Mouse (Mus musculus) CH12.LX (cell line): ENCODE measurements around the gene Slc39a7. TPM values are rescaled to one million over a fixed set of nuclear protein-coding genes. Genes with fewer than 3 reads are reported as not detected.

ENCODE experiments used
- DNase-seq: peaks from one replicate; pipeline ENCODE4 v3.0.0-alpha.2; 2013; ENCODE audit errors: extremely low read depth
- H3K27ac ChIP-seq: 2 replicates; pipeline ENCODE4 v1.5.1; 2012; ENCODE audit warnings: low read depth, mild to moderate bottlenecking, control low read depth, moderate library complexity; ENCODE audit not compliant: insufficient read depth
- H3K27me3 ChIP-seq: replicated peaks from 2 replicates; pipeline ENCODE3; 2012; ENCODE audit warnings: inconsistent platforms
- H3K36me3 ChIP-seq, 2 experiments: replicated peaks in 1 of 2; 2 replicates each; pipeline versions ENCODE3 to v1.6.1; 2012; ENCODE audit warnings: inconsistent platforms in 1 of 2, low read length in 1 of 2, mild to moderate bottlenecking in 1 of 2, mixed read lengths in 1 of 2, moderate library complexity in 1 of 2; ENCODE audit not compliant: control insufficient read depth in 1 of 2, insufficient read depth in 1 of 2
- H3K4me1 ChIP-seq, 2 experiments: 2 replicates each; pipeline ENCODE4 v1.6.1; 2012; ENCODE audit warnings: inconsistent platforms in 1 of 2, moderate library complexity in 1 of 2; ENCODE audit not compliant: insufficient read depth in 2 of 2, control insufficient read depth in 1 of 2
- H3K4me2 ChIP-seq: 2 replicates; pipeline ENCODE4 v1.6.1; 2012; ENCODE audit warnings: low read depth, mild to moderate bottlenecking, control low read depth; ENCODE audit not compliant: poor library complexity, insufficient read depth, severe bottlenecking
- H3K4me3 ChIP-seq, 3 experiments: fragments of 150-350 bp in 1 of 3; sonication (generic) in 1 of 3; replicated peaks in 1 of 3; 2 replicates each; pipeline versions ENCODE3 to v1.5.1; 2011 to 2012; ENCODE audit warnings: low read depth in 2 of 3, low read length in 2 of 3, mild to moderate bottlenecking in 2 of 3, moderate library complexity in 2 of 3, control low read depth in 1 of 3, improper control_type of control experiment in 1 of 3, inconsistent platforms in 1 of 3, mixed read lengths in 1 of 3; ENCODE audit not compliant: poor library complexity in 1 of 3
- H3K79me2 ChIP-seq: replicated peaks from 2 replicates; pipeline ENCODE4 v1.6.1; 2012; ENCODE audit warnings: mild to moderate bottlenecking, moderate library complexity; ENCODE audit not compliant: control insufficient read depth, poor library complexity, insufficient read depth, severe bottlenecking; ENCODE audit errors: extremely low read depth
- H3K9ac ChIP-seq: 2 replicates; pipeline ENCODE4 v1.6.1; 2012; ENCODE audit warnings: low read depth, mild to moderate bottlenecking, control low read depth, moderate library complexity; ENCODE audit not compliant: insufficient read depth
- H3K9me3 ChIP-seq: replicated peaks from 2 replicates; pipeline ENCODE3; 2012; ENCODE audit warnings: low read length, inconsistent platforms, mixed read lengths
- BHLHE40 ChIP-seq: IDR thresholded peaks from 2 replicates; pipeline ENCODE4 v1.6.1; 2011; ENCODE audit warnings: mild to moderate bottlenecking, low read depth, low read length, improper control_type of control experiment
- CHD2 ChIP-seq: IDR thresholded peaks from 2 replicates; pipeline ENCODE4 v1.6.1; 2011; ENCODE audit warnings: low read length, improper control_type of control experiment
- CTCF ChIP-seq, 2 experiments: IDR thresholded peaks in 1 of 2; conservative IDR thresholded peaks in 1 of 2; 2 replicates each; pipeline ENCODE4 v1.5.1; 2011 to 2012; ENCODE audit warnings: low read depth in 2 of 2, low read length in 2 of 2, improper control_type of control experiment in 1 of 2, inconsistent platforms in 1 of 2, mild to moderate bottlenecking in 1 of 2, moderate library complexity in 1 of 2
- EP300 ChIP-seq: IDR thresholded peaks from 2 replicates; pipeline ENCODE4 v1.6.1; 2011; ENCODE audit warnings: low read length, improper control_type of control experiment
- ETS1 ChIP-seq: conservative IDR thresholded peaks from 2 replicates; pipeline ENCODE4 v1.6.1; 2012; ENCODE audit warnings: low read depth, mild to moderate bottlenecking, inconsistent platforms, low read length, improper control_type of control experiment, moderate library complexity
- GABPA ChIP-seq: IDR thresholded peaks from 2 replicates; pipeline ENCODE4 v1.6.1; 2012; ENCODE audit warnings: low read depth, low read length, improper control_type of control experiment, inconsistent platforms; ENCODE audit not compliant: insufficient replicate concordance
- IRF4 ChIP-seq: IDR thresholded peaks from 2 replicates; pipeline ENCODE4 v1.6.1; 2014; ENCODE audit warnings: low read depth, mild to moderate bottlenecking, inconsistent platforms, low read length, improper control_type of control experiment
- JUN ChIP-seq: IDR thresholded peaks from 2 replicates; pipeline ENCODE4 v1.6.1; 2011; ENCODE audit warnings: low read depth, mild to moderate bottlenecking, low read length, improper control_type of control experiment, moderate library complexity; ENCODE audit not compliant: insufficient read depth
- KAT2A ChIP-seq: IDR thresholded peaks from 2 replicates; pipeline ENCODE4 v1.6.1; 2012; ENCODE audit warnings: low read length, improper control_type of control experiment, inconsistent platforms; ENCODE audit not compliant: insufficient replicate concordance
- MAFK ChIP-seq: IDR thresholded peaks from 2 replicates; pipeline ENCODE4 v1.6.1; 2011; ENCODE audit warnings: low read length, improper control_type of control experiment; ENCODE audit not compliant: insufficient replicate concordance
- MAX ChIP-seq: IDR thresholded peaks from 2 replicates; pipeline ENCODE4 v1.6.1; 2011; ENCODE audit warnings: low read length, improper control_type of control experiment
- MXI1 ChIP-seq: IDR thresholded peaks from 2 replicates; pipeline ENCODE4 v1.6.1; 2011; ENCODE audit warnings: mild to moderate bottlenecking, low read depth, low read length, improper control_type of control experiment
- MYC ChIP-seq: IDR thresholded peaks from 2 replicates; pipeline ENCODE4 v1.6.1; 2011; ENCODE audit warnings: low read depth, mild to moderate bottlenecking, improper control_type of control experiment, low read length
- NELFE ChIP-seq: IDR thresholded peaks from 2 replicates; pipeline ENCODE4 v1.6.1; 2011; ENCODE audit warnings: low read depth, low read length, improper control_type of control experiment
- PAX5 ChIP-seq: IDR thresholded peaks from 2 replicates; pipeline ENCODE4 v1.6.1; 2012; ENCODE audit warnings: low read length, inconsistent platforms, mixed read lengths
- POLR2A ChIP-seq: IDR thresholded peaks from 2 replicates; pipeline ENCODE4 v1.6.1; 2011; ENCODE audit warnings: low read depth, mild to moderate bottlenecking, improper control_type of control experiment, low read length
- POLR2AphosphoS2 ChIP-seq: IDR thresholded peaks from 2 replicates; pipeline ENCODE4 v1.6.1; 2011; ENCODE audit warnings: low read depth, low read length, improper control_type of control experiment
- RAD21 ChIP-seq: IDR thresholded peaks from 2 replicates; pipeline ENCODE4 v1.6.1; 2011; ENCODE audit warnings: low read depth, mild to moderate bottlenecking, low read length, improper control_type of control experiment, moderate library complexity
- RCOR1 ChIP-seq: conservative IDR thresholded peaks from 2 replicates; pipeline ENCODE4 v1.6.1; 2012; ENCODE audit warnings: low read depth, mild to moderate bottlenecking, inconsistent platforms, low read length, improper control_type of control experiment
- TBP ChIP-seq: conservative IDR thresholded peaks from 2 replicates; pipeline ENCODE4 v1.6.1; 2011; ENCODE audit warnings: low read depth, low read length, improper control_type of control experiment
- TCF12 ChIP-seq: IDR thresholded peaks from 2 replicates; pipeline ENCODE4 v1.6.1; 2014; ENCODE audit warnings: low read depth, mild to moderate bottlenecking, inconsistent platforms, low read length, improper control_type of control experiment
- UBTF ChIP-seq: IDR thresholded peaks from 2 replicates; pipeline ENCODE4 v1.6.1; 2012; ENCODE audit warnings: low read depth, mild to moderate bottlenecking, inconsistent platforms, low read length, improper control_type of control experiment, moderate library complexity
- USF1 ChIP-seq: IDR thresholded peaks from 2 replicates; pipeline ENCODE4 v1.6.1; 2014; ENCODE audit warnings: low read depth, mild to moderate bottlenecking, inconsistent platforms, low read length, improper control_type of control experiment
- USF2 ChIP-seq: conservative IDR thresholded peaks from 2 replicates; pipeline ENCODE4 v1.6.1; 2011; ENCODE audit warnings: low read depth, low read length, improper control_type of control experiment
- ZC3H11A ChIP-seq: IDR thresholded peaks from 2 replicates; pipeline ENCODE4 v1.6.1; 2012; ENCODE audit warnings: low read depth, mild to moderate bottlenecking, inconsistent platforms, low read length, improper control_type of control experiment
- ZKSCAN1 ChIP-seq: IDR thresholded peaks from 2 replicates; pipeline ENCODE4 v1.6.1; 2012; ENCODE audit warnings: low read depth, inconsistent platforms, low read length, improper control_type of control experiment, borderline replicate concordance
- ZNF384 ChIP-seq: IDR thresholded peaks from 2 replicates; pipeline ENCODE4 v1.6.1; 2012; ENCODE audit warnings: low read depth, low read length, improper control_type of control experiment, inconsistent platforms
- dilution Hi-C: fragments of 300-500 bp; cut with MboI; formaldehyde crosslinking; loops from 2 replicates; pipeline ENCODE4 v1.14.3; 2020; ENCODE audit warnings: low sequenced_read_pairs; ENCODE audit not compliant: extremely low pct_unique_long_range_greater_than_20kb, extremely low pct_ligation_motif_present
- in situ Hi-C: fragments of 300-500 bp; cut with MboI; formaldehyde crosslinking; loops from 3 replicates; pipeline ENCODE4 v1.14.3; 2019; ENCODE audit warnings: low sequenced_read_pairs, low pct_ligation_motif_present, low pct_unique_long_range_greater_than_20kb, mixed read lengths
- polyA plus RNA-seq: library from polyadenylated mRNA; unstranded; fragments of >175 nt; gene quantifications from 2 replicates; pipeline ENCODE4 v1.2.1, GENCODE M21; 2012; ENCODE audit warnings: low read depth; ENCODE audit not compliant: insufficient read length
- total RNA-seq, 2 experiments: library from RNA; depleted of rRNA; stranded (reverse); fragments of 300-350 nt in 1 of 2; fragments of >200 nt in 1 of 2; gene quantifications; 2 replicates each; pipeline ENCODE4 v1.2.3; 2012 to 2014

The Slc39a7 gene
- total and polyA plus RNA-seq, 3 experiments, result 96.8 to 116 (median 105) TPM

DNA sequence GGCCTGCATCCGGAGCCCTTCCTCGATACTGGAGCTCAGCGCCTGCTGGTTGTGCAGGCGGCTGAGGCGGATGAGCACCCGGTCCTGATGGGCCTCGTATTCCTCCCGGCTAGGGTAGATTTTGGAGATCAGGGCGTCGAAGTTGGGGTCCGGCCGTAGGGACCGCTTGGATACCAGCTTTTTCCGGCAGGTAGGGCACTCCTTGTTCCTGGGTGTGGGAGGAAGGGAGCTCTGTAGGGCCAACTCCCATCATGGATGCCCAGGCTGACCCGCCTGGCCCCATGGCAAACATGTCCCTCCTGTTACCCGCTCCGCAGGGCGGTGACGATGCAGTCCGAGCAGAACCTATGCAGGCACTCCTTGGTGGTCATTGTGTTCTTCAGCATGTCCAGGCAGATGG, 8.5 kb downstream of the Slc39a7 start:
- no peak for TF ChIP-seq TBP
- TF ChIP-seq PAX5, result no peak
- TF ChIP-seq EP300, result no peak
- no peak for TF ChIP-seq CTCF (conservative IDR thresholded peaks at IDR 0.05 in 1 of 2, IDR thresholded peaks at IDR 0.05 in 1 of 2; ENCODE audit: low read depth in 2 of 2, low read length in 2 of 2)
- no peak for TF ChIP-seq BHLHE40
- TF ChIP-seq POLR2AphosphoS2, result no peak
- no peak for TF ChIP-seq USF2
- no peak for TF ChIP-seq MYC
- TF ChIP-seq MAX, result no peak
- no peak for TF ChIP-seq RCOR1
- TF ChIP-seq IRF4, result no peak
- TF ChIP-seq UBTF, result no peak
- TF ChIP-seq GABPA, result no peak
- TF ChIP-seq POLR2A, result no peak
- TF ChIP-seq TCF12, result no peak
- TF ChIP-seq CHD2, result no peak
- no peak overlapping the region for H3K27ac ChIP-seq
- peaks cover 14 to 32% of the 10 kb centered on the region in 2 experiments for H3K36me3 ChIP-seq
- H3K4me3 ChIP-seq, result no peak overlapping the region
- peaks cover 14 to 29% of the 10 kb centered on the region in 2 experiments for H3K4me1 ChIP-seq
- H3K9ac ChIP-seq, result no peak overlapping the region
- H3K79me2 ChIP-seq, result 0 out of 2 replicates have a peak, but pooled peaks cover 2% of the 10 kb centered on the region
- dilution Hi-C loops, result no loop called here
- H3K9me3 ChIP-seq, result peaks cover 27% of the 10 kb centered on the region
- no peak overlapping the region for H3K4me2 ChIP-seq
- in situ Hi-C loops, result no loop called here
- no peaks in the 10 kb centered on the region for H3K27me3 ChIP-seq
- DNase-seq, result no peak

DNA sequence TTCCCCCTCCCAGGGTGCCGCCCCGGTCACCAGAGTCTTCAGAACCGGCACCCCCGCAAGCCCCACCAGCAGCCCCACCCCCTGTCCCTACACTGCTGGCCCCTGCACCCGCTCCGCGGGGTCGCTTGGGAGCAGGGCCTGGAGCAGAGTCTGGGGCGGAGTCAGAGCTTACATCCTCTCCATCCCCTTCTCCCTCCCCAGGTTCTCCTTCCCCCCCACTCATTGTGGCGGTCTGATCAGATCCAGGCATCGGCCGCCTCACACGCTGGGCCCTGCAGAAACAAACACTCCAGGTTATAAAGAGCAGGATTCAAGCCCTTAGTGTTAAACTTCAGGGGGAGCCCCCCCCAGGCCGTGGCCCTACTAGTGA, 9.1 kb downstream of the Slc39a7 start:
- TF ChIP-seq ZC3H11A, result no peak
- TF ChIP-seq TCF12, result no peak
- no peak for TF ChIP-seq ZKSCAN1
- no peak for TF ChIP-seq NELFE
- no peak for TF ChIP-seq ZNF384
- no peak for TF ChIP-seq JUN
- TF ChIP-seq CHD2, result no peak
- TF ChIP-seq USF1, result no peak
- no peak for TF ChIP-seq KAT2A
- TF ChIP-seq MYC, result no peak
- no peak for TF ChIP-seq BHLHE40
- TF ChIP-seq RAD21, result no peak
- no peak for TF ChIP-seq MXI1
- no peak for TF ChIP-seq MAFK
- TF ChIP-seq ETS1, result no peak
- TF ChIP-seq CTCF (conservative IDR thresholded peaks at IDR 0.05 in 1 of 2, IDR thresholded peaks at IDR 0.05 in 1 of 2; ENCODE audit: low read depth in 2 of 2, low read length in 2 of 2), result no peak
- TF ChIP-seq PAX5, result no peak
- TF ChIP-seq, all 38 proteins: peak for 0
- H3K79me2 ChIP-seq, result 0 out of 2 replicates have a peak, but pooled peaks cover 2% of the 10 kb centered on the region
- H3K4me2 ChIP-seq, result no peak overlapping the region
- in situ Hi-C loops, result no loop called here
- H3K27ac ChIP-seq, result no peak overlapping the region
- dilution Hi-C loops, result no loop called here
- no peak for DNase-seq
- no peak overlapping the region for H3K9ac ChIP-seq
- H3K9me3 ChIP-seq, result peaks cover 27% of the 10 kb centered on the region
- peaks cover 14 to 32% of the 10 kb centered on the region in 2 experiments for H3K36me3 ChIP-seq
- peaks cover 14 to 28% of the 10 kb centered on the region in 2 experiments for H3K4me1 ChIP-seq
- H3K4me3 ChIP-seq, result no peak overlapping the region
- no peaks in the 10 kb centered on the region for H3K27me3 ChIP-seq
